Mouse (Mus musculus) kidney, adult 2 months (tissue): Measurements from ENCODE around the gene 9330161L09Rik.

Experiments used
- CTCF ChIP-seq: fragments of 200-500 bp; conservative IDR thresholded peaks from 2 replicates; pipeline ENCODE4 v1.5.1; 2011; ENCODE audit warnings: low read depth, mild to moderate bottlenecking, control low read depth, low read length, moderate library complexity, mixed read lengths; ENCODE audit not compliant: insufficient read depth, insufficient read length
- POLR2A ChIP-seq: fragments of 200-500 bp; IDR thresholded peaks from one replicate; pipeline ENCODE4 v1.6.1; 2011; ENCODE audit warnings: low read depth, low read length, control low read depth

- TF ChIP-seq CTCF (no peak), POLR2A (no peak)
Observed at GRCm38 (mm10) chr12:103388505-103389347, 18.9 kb downstream of the 9330161L09Rik start, which contains the start of gene Otub2.
